Mouse (Mus musculus) embryonic facial prominence, embryonic 10.5 days (tissue): ENCODE measurements around the gene 6030445D17Rik. TPM values are rescaled to one million over a fixed set of nuclear protein-coding genes. Genes with fewer than 3 reads are reported as not detected.

Source experiments
- DNase-seq: peaks from one replicate; pipeline ENCODE4 v3.0.0-alpha.2; 2017; ENCODE audit warnings: low spot score
- H3K27ac ChIP-seq: fragments of 300-500 bp; sonication (generic); replicated peaks from 2 replicates; pipeline ENCODE4 v1.5.1; 2016; ENCODE audit warnings: mild to moderate bottlenecking
- H3K27me3 ChIP-seq: fragments of 300-500 bp; sonication (generic); replicated peaks from 2 replicates; pipeline ENCODE4 v1.6.1; 2016; ENCODE audit warnings: low read depth, mild to moderate bottlenecking; ENCODE audit not compliant: poor library complexity, severe bottlenecking
- H3K36me3 ChIP-seq: fragments of 300-500 bp; sonication (generic); replicated peaks from 2 replicates; pipeline ENCODE4 v1.6.1; 2016; ENCODE audit warnings: mild to moderate bottlenecking, moderate library complexity
- H3K4me1 ChIP-seq: fragments of 300-500 bp; sonication (generic); 2 replicates; pipeline ENCODE4 v1.6.1; 2016
- H3K4me3 ChIP-seq: fragments of 300-500 bp; sonication (generic); 2 replicates; pipeline ENCODE4 v1.5.1; 2016; ENCODE audit warnings: mild to moderate bottlenecking, moderate library complexity
- H3K9me3 ChIP-seq: fragments of 300-500 bp; sonication (generic); 2 replicates; pipeline ENCODE4 v1.6.1; 2016; ENCODE audit warnings: mild to moderate bottlenecking
- WGBS: fragments of 180-500 bp; shearing (Covaris S2); methylation state at CpG from one replicate; pipeline ENCODE4 v1.1.7; 2016; 5-methylcytosine and 5-hydroxymethylcytosine counted together
- polyA plus RNA-seq: library from polyadenylated mRNA; unstranded; fragments of >200 nt; fragmentation: Nextera tagmentation; extraction: Ambion mirVana; gene quantifications from 2 replicates; pipeline ENCODE4 v1.2.1, GENCODE M21; 2016

Gene 6030445D17Rik
- 0.14 TPM in 1 of 2 replicates, not detected in the other for polyA plus RNA-seq

DNA sequence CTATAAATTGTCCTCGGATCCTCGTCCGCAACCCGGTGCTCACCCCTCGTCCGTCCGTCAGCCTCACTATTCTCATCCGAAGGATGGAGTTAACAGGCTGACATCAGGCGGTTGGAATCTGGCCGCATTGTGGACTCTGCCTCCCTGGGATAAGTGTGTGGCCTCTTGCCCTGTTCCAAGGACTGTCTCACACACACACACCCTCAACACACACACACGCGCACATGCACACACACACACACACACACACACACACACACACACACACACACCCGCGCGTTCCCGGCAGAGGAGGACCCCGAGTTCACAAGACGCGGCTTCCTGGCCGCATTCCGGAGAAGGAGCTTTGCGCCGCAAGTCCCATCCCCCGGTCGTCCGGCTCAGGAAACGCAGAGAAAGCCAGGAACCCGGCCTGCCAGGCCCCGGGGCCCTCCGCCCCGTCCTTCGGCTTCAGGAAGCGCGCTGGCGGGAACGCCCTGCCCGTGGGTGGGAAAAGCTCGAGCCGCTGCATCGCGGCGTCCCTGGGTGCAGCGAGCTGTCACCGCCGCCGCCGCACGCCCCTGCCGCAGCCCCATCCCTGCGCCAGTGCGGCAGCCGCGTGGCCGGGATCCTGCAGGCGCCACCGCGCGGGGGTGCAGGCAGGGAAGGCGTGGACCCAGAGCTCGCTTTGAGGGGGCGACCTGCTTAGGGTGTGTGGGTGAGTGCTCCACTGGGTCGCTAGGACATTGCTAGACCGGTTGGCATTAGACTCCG lies at the start of gene 6030445D17Rik:
Gene 6030445D17Rik (plus strand): TSS at position 165 of the 753 bp plus-strand sequence.
- peak; percentile 77 for DNase-seq
- Histone ChIP-seq H3K36me3 (no peaks in the 10 kb centered on the region), H3K4me1 (peaks cover 30% of the 10 kb centered on the region), H3K4me3 (peak within 1 kb of the TSS; percentile 82), H3K9me3 (no peaks in the 10 kb centered on the region), H3K27me3 (peaks cover 72% of the 10 kb centered on the region), H3K27ac (peak within 1 kb of the TSS; percentile 84)
- WGBS: under 1% methylated on average over 64 of the region's 64 CpGs

DNA sequence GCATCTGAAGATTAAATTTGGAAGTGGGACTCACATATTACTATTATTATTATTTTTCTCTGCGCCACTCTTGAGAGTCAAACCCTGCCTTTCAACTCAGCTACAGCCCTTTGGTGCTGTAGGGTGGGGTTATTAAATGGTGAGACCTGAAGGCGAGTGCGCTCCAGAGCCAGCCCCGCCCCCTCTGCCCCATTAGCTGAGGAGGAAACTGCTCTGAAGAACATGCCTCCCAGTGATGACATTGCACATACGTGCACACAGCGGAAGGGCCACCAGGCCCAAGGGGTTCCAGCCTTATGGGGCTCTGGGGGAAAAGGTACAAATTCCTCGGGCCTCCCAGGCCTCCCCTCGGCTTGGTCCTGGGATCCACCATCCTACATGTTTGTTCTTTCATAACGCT lies 46.6 kb upstream of the 6030445D17Rik start:
- no peak overlapping the region for H3K4me3 ChIP-seq
- H3K27ac ChIP-seq: no peak overlapping the region
- DNase-seq: no peak
- peaks cover 13% of the 10 kb centered on the region for H3K4me1 ChIP-seq
- 87% methylated on average over 9 of the region's 9 CpGs for WGBS
- peaks cover 32% of the 10 kb centered on the region for H3K27me3 ChIP-seq
- no peaks in the 10 kb centered on the region for H3K36me3 ChIP-seq
- H3K9me3 ChIP-seq: no peaks in the 10 kb centered on the region

DNA sequence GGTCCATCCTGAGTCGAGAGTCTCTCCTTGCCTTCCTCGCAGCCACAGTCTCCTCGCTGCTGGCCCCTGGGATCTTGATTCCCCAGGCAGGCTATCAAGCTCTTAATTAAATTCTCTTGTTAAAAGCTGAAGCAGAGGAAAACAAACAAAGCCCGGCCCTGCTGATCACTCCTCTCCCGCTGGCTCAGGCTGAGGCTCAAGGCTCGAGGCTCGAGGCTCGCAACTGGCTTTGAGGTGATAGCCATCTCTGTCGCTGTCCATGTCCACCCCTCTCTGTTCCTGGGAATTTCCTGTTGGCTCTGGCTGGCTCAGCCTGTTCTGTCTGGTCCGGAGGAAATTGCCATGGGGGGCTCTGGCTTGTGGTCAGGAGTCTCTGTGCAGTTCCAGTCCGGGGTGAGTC lies 43.1 kb upstream of the 6030445D17Rik start:
- Histone ChIP-seq H3K27me3 (peaks cover 67% of the 10 kb centered on the region), H3K36me3 (no peaks in the 10 kb centered on the region), H3K27ac (no peak overlapping the region), H3K4me1 (peaks cover 29% of the 10 kb centered on the region), H3K9me3 (no peaks in the 10 kb centered on the region), H3K4me3 (no peak overlapping the region)
- 7% methylated on average over 11 of the region's 11 CpGs for WGBS
- DNase-seq: peak; percentile 27

DNA sequence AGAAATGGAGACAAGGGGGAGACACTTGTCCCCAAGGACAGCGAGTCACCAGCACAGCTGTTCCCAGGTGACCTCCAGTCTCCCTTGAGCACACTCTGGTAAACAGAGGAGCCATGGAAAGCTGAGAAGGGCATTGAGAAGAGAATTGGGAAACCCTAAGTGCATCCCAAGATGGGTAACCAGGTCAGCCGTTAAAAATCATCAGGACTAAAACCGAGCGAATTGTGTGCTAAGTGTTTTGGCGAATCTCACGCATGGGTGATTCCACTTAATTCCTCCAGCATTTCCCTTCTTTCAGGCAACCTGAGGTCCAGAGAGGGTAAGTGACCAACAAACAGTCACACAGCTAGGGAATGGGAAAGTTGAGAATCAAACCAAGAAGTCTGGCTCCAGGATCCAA lies 42.7 kb upstream of the 6030445D17Rik start:
- H3K4me3 ChIP-seq: no peak overlapping the region
- WGBS: 60% methylated on average over 6 of the region's 6 CpGs
- H3K27me3 ChIP-seq: peaks cover 71% of the 10 kb centered on the region
- H3K4me1 ChIP-seq: peaks cover 33% of the 10 kb centered on the region
- no peaks in the 10 kb centered on the region for H3K9me3 ChIP-seq
- H3K27ac ChIP-seq: no peak overlapping the region
- no peaks in the 10 kb centered on the region for H3K36me3 ChIP-seq
- DNase-seq: no peak

DNA sequence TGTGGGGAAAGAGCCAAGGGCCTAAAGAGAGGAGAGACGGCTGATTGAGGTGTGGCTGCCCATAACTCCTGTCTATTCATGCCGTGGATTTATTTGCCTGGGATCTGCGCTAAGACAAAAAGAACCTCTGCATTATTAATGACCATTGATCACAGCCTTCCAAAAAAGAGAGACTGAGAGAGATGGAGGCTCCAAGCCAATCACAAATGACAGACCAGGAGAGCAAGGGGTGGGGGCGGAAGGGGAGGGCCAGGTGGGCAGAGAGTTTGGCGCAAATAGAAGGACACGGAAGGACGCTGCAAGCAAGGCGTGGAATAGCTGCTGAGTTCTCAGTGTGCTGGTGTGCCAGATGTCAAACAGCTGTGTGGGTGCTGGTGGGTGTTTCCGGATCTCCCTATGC lies 38.8 kb upstream of the 6030445D17Rik start, which contains the start of gene Htr1d:
Gene Htr1d (plus strand): TSS at position 301 of the 400 bp plus-strand sequence.
- H3K4me3 ChIP-seq: peak within 1 kb of the TSS; percentile 67
- no peaks in the 10 kb centered on the region for H3K36me3 ChIP-seq
- H3K27ac ChIP-seq: no peak within 1 kb of the TSS; the same call in 1 of the 2 replicates
- 80% methylated on average over 9 of the region's 9 CpGs for WGBS
- H3K9me3 ChIP-seq: no peaks in the 10 kb centered on the region
- peaks cover 41% of the 10 kb centered on the region for H3K4me1 ChIP-seq
- peaks cover 96% of the 10 kb centered on the region for H3K27me3 ChIP-seq
- no peak for DNase-seq

DNA sequence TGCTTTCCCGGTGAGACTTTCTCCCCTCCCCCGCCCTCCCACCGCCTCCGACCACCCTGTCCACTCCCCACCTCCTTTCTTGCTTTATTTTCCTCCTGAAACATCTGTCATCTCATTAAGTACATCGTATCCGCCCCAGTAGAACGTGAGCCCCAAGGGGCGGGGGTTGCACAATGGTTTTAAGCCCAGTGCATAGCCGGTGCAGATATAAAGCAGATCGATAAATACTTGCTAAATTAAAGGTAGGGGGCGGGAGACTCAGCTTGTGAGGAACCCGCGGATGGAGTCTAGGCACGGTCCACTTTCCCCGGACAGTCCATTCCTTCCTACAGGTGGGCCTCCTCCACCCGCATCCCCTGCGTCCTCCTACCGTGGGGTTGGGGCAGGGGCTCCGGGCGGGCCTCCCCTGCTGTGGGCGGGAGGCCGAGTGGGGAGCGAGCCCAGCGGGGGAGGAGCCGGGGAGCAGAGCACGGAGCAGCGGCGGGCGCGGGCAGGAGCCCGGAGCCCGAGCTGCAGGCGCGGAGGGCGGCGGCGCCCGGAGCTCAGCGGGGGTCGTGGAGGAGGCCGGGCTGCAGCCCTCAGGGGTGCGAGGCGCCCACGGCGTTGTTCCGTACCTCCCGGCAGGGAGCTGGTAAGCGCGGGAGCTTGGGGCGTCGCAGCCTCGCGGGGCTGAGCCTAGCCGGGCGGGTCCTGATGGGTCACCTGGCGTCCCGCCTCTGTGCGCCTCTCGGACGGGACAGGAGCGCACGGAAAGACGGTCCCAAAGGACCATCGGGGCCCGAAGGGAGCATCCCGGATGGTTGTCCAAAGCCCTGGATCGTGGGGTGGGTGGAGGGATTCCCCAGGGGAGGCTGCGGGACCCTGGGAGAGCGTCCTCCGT lies 37.7 kb upstream of the 6030445D17Rik start:
- Histone ChIP-seq H3K36me3 (no peaks in the 10 kb centered on the region), H3K9me3 (no peaks in the 10 kb centered on the region), H3K27me3 (peaks cover 94% of the 10 kb centered on the region), H3K27ac (no peak overlapping the region; the same call in 1 of the 2 replicates), H3K4me3 (peak overlapping the region; percentile 67), H3K4me1 (peaks cover 34% of the 10 kb centered on the region)
- WGBS: 1% methylated on average over 70 of the region's 70 CpGs
- peak; percentile 51 for DNase-seq

DNA sequence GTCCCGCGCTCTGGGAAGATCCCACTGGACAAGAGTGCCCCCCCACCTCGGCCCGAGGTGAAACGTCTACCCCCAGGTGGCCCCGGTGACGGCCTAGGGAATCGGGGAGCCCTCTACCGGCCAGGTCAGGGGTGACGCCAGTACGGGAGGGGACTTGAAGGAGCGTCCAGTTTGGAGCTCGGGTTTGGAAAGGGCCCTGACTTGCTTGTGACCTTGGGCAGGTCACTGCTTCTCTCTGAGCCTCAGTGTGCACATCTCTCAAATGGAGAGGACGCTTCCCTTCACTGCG lies 37.1 kb upstream of the 6030445D17Rik start:
- no peaks in the 10 kb centered on the region for H3K36me3 ChIP-seq
- DNase-seq: no peak
- H3K9me3 ChIP-seq: no peaks in the 10 kb centered on the region
- H3K4me1 ChIP-seq: peaks cover 35% of the 10 kb centered on the region
- 3% methylated on average over 15 of the region's 15 CpGs for WGBS
- no peak overlapping the region; the same call in 1 of the 2 replicates for H3K27ac ChIP-seq
- peak overlapping the region; percentile 67 for H3K4me3 ChIP-seq
- H3K27me3 ChIP-seq: peaks cover 94% of the 10 kb centered on the region

DNA sequence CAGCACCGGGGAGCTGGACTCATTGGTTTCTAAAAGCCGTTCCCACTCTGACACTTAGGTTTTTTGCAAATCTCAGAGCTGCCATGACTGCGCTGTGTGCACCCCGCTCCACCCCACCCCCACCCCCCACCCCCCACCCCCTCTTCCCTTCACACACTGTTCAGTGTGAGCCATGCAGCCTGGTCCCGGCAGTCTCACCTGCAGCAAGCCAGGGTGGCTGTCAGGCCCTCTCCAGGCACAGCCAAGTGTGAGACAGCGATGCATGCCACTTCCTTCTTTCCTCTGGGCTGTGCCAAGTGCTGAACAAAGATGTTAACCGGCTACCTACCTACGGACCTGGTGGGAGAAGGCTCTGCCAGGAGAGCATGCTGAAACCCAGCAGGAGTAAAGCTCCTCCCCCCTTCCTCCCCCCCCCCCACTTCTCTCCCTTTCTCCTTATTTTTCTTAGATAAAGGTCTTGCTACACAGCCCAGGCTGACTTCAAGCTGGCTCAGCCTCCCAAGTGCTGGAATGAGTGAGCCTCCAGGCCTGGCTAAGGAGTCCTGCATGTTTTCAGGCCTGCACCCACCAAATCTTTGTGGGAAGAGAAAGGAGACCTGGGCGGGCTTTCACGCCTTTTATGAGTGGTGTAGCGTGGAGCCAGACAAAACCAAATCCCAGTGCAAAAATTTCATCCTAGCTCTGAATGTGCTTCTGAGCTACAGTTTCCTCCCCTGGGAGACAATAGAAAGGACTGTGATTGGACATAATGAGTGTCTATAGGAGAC lies 31.3 kb upstream of the 6030445D17Rik start:
- no peak overlapping the region; the same call in 1 of the 2 replicates for H3K4me3 ChIP-seq
- DNase-seq: no peak
- H3K4me1 ChIP-seq: peaks cover 19% of the 10 kb centered on the region
- WGBS: 42% methylated on average over 11 of the region's 11 CpGs
- H3K27ac ChIP-seq: peak overlapping the region; percentile 41; the same call in 1 of the 2 replicates
- peaks cover 44% of the 10 kb centered on the region for H3K27me3 ChIP-seq
- no peaks in the 10 kb centered on the region for H3K36me3 ChIP-seq
- H3K9me3 ChIP-seq: no peaks in the 10 kb centered on the region

DNA sequence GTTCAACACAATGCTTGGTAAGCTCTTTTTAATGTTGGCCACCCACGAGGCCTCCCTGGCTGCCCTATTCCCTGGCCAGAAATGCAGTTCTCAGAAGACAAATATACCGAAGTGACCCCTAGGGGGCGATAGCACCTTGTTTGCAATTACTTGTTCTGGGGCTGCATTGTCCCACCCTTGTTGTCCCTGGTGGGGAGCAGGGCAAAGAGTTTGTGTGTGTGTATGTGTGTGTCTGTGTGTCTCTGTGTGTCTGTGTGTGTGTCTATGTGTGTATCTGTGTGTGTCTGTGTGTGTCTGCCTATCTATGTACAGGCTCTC lies 30.7 kb upstream of the 6030445D17Rik start:
- no peak overlapping the region for H3K4me3 ChIP-seq
- no peaks in the 10 kb centered on the region for H3K36me3 ChIP-seq
- peaks cover 19% of the 10 kb centered on the region for H3K4me1 ChIP-seq
- H3K27ac ChIP-seq: no peak overlapping the region; the same call in 1 of the 2 replicates
- under 1% methylated on average over 3 of the region's 3 CpGs for whole genome bisulfite sequencing
- H3K9me3 ChIP-seq: no peaks in the 10 kb centered on the region
- DNase-seq: peak; percentile 75
- H3K27me3 ChIP-seq: peaks cover 38% of the 10 kb centered on the region

DNA sequence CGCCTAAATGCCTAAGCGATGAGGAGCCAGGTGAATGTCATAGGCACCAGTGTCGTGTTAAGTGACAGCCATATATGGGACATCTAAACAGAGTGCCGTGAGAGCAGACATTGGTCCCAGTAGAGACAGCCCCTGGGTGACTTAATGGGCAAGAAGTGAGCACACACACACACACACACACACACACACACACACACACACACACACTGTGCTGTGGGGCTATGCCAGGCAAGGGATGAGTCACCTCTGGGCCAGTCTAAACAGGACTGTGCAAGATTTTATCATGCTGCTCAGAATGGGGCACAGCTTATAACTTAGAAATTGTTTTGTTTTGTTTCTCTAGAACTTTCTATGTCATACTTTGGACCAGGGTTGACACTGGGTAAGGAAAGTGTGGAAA lies 28.0 kb upstream of the 6030445D17Rik start:
- Histone ChIP-seq H3K27me3 (peaks cover 18% of the 10 kb centered on the region), H3K4me3 (no peak overlapping the region), H3K4me1 (peaks cover 22% of the 10 kb centered on the region), H3K36me3 (no peaks in the 10 kb centered on the region), H3K9me3 (no peaks in the 10 kb centered on the region), H3K27ac (no peak overlapping the region)
- 87% methylated on average over 4 of the region's 4 CpGs for WGBS
- no peak for DNase-seq

DNA sequence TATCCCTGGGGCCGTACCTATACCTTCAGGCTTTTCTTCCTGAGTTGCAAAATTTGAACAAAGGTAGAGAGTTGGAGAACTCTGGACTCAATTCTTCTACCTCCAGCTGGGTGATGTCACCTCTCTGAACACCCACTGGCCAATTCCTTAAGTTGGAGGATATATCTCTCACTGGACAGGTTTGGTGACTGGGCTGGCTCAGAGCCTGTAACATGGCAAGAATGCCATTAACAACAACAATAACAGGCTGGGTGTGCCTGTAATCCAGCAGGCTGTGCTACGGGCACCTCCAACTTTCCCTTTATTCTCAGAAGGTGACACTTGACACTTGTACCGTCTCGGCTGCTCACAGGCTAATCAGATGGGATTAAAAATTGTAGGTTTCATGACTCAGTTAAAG lies 22.9 kb upstream of the 6030445D17Rik start:
- Histone ChIP-seq H3K4me3 (no peak overlapping the region), H3K4me1 (peaks cover 3% of the 10 kb centered on the region; the same call in 1 of the 2 replicates), H3K27ac (no peak overlapping the region), H3K27me3 (no peaks in the 10 kb centered on the region), H3K9me3 (no peaks in the 10 kb centered on the region), H3K36me3 (no peaks in the 10 kb centered on the region)
- no peak for DNase-seq
- WGBS: 63% methylated on average over 4 of the region's 4 CpGs

DNA sequence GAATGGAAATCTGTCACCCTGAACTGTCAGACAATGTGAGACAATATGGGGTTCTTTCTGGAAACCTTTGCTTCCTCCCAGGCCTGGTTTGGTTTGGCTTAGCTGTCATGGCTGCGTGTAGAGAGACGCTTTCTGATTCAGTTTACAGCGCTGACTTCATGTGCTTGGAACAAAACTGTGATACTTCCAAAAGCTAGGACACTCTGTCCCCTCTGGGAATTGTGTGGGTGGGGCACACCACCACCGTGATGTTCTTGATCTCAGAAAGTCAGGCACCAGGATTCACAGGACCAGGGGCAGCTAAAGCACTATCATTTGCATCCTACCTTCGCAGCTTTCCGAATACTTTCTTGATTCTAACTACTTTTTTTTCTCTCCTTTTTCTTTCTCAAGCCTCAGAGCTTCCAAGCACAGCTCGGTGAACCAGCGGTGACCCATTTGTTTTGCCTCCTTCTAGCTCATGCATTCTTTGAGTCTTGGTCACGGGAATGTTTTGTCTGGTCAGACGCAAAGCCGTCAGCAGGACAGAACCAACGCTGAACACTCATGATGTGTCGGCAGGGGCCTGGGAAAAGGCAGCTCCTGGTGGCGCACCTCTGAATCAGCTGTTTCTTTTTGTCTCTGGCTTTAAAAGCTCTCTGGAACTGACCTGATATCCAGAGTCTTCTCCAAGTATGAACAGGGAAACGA lies 20.6 kb upstream of the 6030445D17Rik start:
- peaks cover 3% of the 10 kb centered on the region; the same call in 1 of the 2 replicates for H3K4me1 ChIP-seq
- DNase-seq: no peak
- H3K4me3 ChIP-seq: no peak overlapping the region
- no peak overlapping the region for H3K27ac ChIP-seq
- H3K27me3 ChIP-seq: no peaks in the 10 kb centered on the region
- WGBS: 78% methylated on average over 15 of the region's 15 CpGs
- no peaks in the 10 kb centered on the region for H3K36me3 ChIP-seq
- no peaks in the 10 kb centered on the region for H3K9me3 ChIP-seq
